Mouse (Mus musculus): ENCODE measurements around the gene Kcnn1. TPM values are rescaled to one million over a fixed set of nuclear protein-coding genes. Genes with fewer than 3 reads are reported as not detected.

Kcnn1 gene
- polyA plus RNA-seq, 1 experiment from 2014 or later, result 8.0 TPM

- POLR2A ChIA-PET, result interaction anchor here (0.7 to 1.9 kb wide), 3 partner anchors 13 to 17 kb away, joined by 3 to 9 read pairs (median 3); no protein-coding TSS in a partner anchor
Observed at GRCm38 (mm10) chr8:70893656-70894384, 30.8 kb upstream of the Kcnn1 start.

GRCm38 (mm10) chr8:70892896-70893655 is 30.0 kb upstream of the Kcnn1 start:
- no peak for TF ChIP-seq CTCF (IDR thresholded peaks at IDR 0.05)
- ChIA-PET POLR2A (interaction anchor here (1.7 kb wide), 1 partner anchor 13 kb away, joined by 5 read pairs; no protein-coding TSS in a partner anchor), CTCF (interaction anchor here (2.5 kb wide), 1 partner anchor 20 kb away, joined by 6 read pairs; the partner anchor contains the start of gene Ccdc124)
- no peak for DNase-seq (ENCODE audit: low read depth, low spot score)
- in situ Hi-C loops (cut with MboI; ENCODE audit: low pct_unique_long_range_greater_than_20kb), result loop anchor here (25.0 kb wide), 1 partner anchor 469 kb away; the partner anchor contains the start of genes Ocel1 and Use1
- no peak for ATAC-seq
- no peaks in the 10 kb centered on the region for H3K27me3 ChIP-seq

More at GRCm38 (mm10) chr8:70893656-70894384, 30.8 kb upstream of the Kcnn1 start:
- CTCF ChIA-PET, result interaction anchor here (1.1 to 2.5 kb wide), 3 partner anchors 11 to 21 kb away, joined by 3 to 6 read pairs (median 3); partner anchors contain the start of gene Ccdc124
- no peaks in the 10 kb centered on the region for H3K27me3 ChIP-seq
- ATAC-seq (no peak), DNase-seq (ENCODE audit: low read depth, low spot score) (no peak)
- in situ Hi-C loops (cut with MboI; ENCODE audit: low pct_unique_long_range_greater_than_20kb), result loop anchor here (25.0 kb wide), 1 partner anchor 468 kb away; the partner anchor contains the start of genes Ocel1 and Use1
- no peak for TF ChIP-seq CTCF (IDR thresholded peaks at IDR 0.05)

- no peak for TF ChIP-seq CTCF (IDR thresholded peaks at IDR 0.05)
- POLR2A ChIA-PET, result interaction anchor here (0.5 to 1.7 kb wide), 2 partner anchors 12 to 13 kb away, joined by 3 to 5 read pairs; no protein-coding TSS in a partner anchor
- H3K27me3 ChIP-seq, result no peaks in the 10 kb centered on the region
Observed at GRCm38 (mm10) chr8:70892022-70892895, 29.2 kb upstream of the Kcnn1 start, which contains the start of gene Slc5a5. Gene Slc5a5 (minus strand): TSS chr8:70892757.

GRCm38 (mm10) chr8:70891356-70891755 is 28.3 kb upstream of the Kcnn1 start:
- no peaks in the 10 kb centered on the region for H3K27me3 ChIP-seq
- no peak for DNase-seq (ENCODE audit: low read depth, low spot score)
- no peak for ATAC-seq
- ChIA-PET POLR2A (interaction anchor here (0.8 to 1.7 kb wide), 2 partner anchors 12 to 18 kb away, joined by 3 to 5 read pairs; no protein-coding TSS in a partner anchor), CTCF (interaction anchor here (1.4 to 1.5 kb wide), 3 partner anchors 10 to 47 kb away, joined by 3 to 4 read pairs (median 3); no protein-coding TSS in a partner anchor)
- in situ Hi-C loops (cut with MboI; ENCODE audit: low pct_unique_long_range_greater_than_20kb), result loop anchor here (25.0 kb wide), 1 partner anchor 471 kb away; the partner anchor contains the start of genes Ocel1 and Use1
- no peak for TF ChIP-seq CTCF (IDR thresholded peaks at IDR 0.05)

More at GRCm38 (mm10) chr8:70892022-70892895, 29.2 kb upstream of the Kcnn1 start, which contains the start of gene Slc5a5:
- in situ Hi-C loops (cut with MboI; ENCODE audit: low pct_unique_long_range_greater_than_20kb), result loop anchor here (25.0 kb wide), 1 partner anchor 470 kb away; the partner anchor contains the start of genes Ocel1 and Use1
- CTCF ChIA-PET, result interaction anchor here (1.4 to 1.5 kb wide), 2 partner anchors 10 to 16 kb away, joined by 3 to 4 read pairs; no protein-coding TSS in a partner anchor
- no peak for ATAC-seq
- DNase-seq (ENCODE audit: low read depth, low spot score), result no peak

GRCm38 (mm10) chr8:70890656-70891055 is 27.6 kb upstream of the Kcnn1 start:
- no peak for TF ChIP-seq CTCF (IDR thresholded peaks at IDR 0.05)
- H3K27me3 ChIP-seq, result no peaks in the 10 kb centered on the region
- DNase-seq (ENCODE audit: low read depth, low spot score), result no peak
- CTCF ChIA-PET, result interaction anchor here (1.4 kb wide), 2 partner anchors 9 to 46 kb away, joined by 3 read pairs; no protein-coding TSS in a partner anchor
- in situ Hi-C loops (cut with MboI; ENCODE audit: low pct_unique_long_range_greater_than_20kb), result loop anchor here (25.0 kb wide), 1 partner anchor 472 kb away; the partner anchor contains the start of genes Ocel1 and Use1
- ATAC-seq, result no peak
- POLR2A ChIA-PET, result no interaction called here

- POLR2A ChIA-PET, result no interaction called here
- DNase-seq (ENCODE audit: low read depth, low spot score), result no peak
Observed at GRCm38 (mm10) chr8:70887669-70888068, 24.6 kb upstream of the Kcnn1 start.

GRCm38 (mm10) chr8:70885612-70886011 is 22.6 kb upstream of the Kcnn1 start:
- H3K27me3 ChIP-seq, result no peaks in the 10 kb centered on the region
- ChIA-PET CTCF (no interaction called here), POLR2A (no interaction called here)
- ATAC-seq (no peak), DNase-seq (ENCODE audit: low read depth, low spot score) (no peak)
- in situ Hi-C loops (cut with MboI; ENCODE audit: low pct_unique_long_range_greater_than_20kb), result loop anchor here (25.0 kb wide), 1 partner anchor 477 kb away; the partner anchor contains the start of genes Ocel1 and Use1
- no peak for TF ChIP-seq CTCF (IDR thresholded peaks at IDR 0.05)

More at GRCm38 (mm10) chr8:70887669-70888068, 24.6 kb upstream of the Kcnn1 start:
- H3K27me3 ChIP-seq, result no peaks in the 10 kb centered on the region
- in situ Hi-C loops (cut with MboI; ENCODE audit: low pct_unique_long_range_greater_than_20kb), result loop anchor here (25.0 kb wide), 1 partner anchor 475 kb away; the partner anchor contains the start of genes Ocel1 and Use1
- CTCF ChIA-PET, result interaction anchor here (1.5 kb wide), 1 partner anchor 43 kb away, joined by 5 read pairs; no protein-coding TSS in a partner anchor
- no peak for ATAC-seq
- no peak for TF ChIP-seq CTCF (IDR thresholded peaks at IDR 0.05)

- no peak for DNase-seq (ENCODE audit: low read depth, low spot score)
- POLR2A ChIA-PET, result no interaction called here
- in situ Hi-C loops (cut with MboI; ENCODE audit: low pct_unique_long_range_greater_than_20kb), result loop anchor here (25.0 kb wide), 1 partner anchor 478 kb away; the partner anchor contains the start of genes Ocel1 and Use1
Observed at GRCm38 (mm10) chr8:70884683-70885082, 21.6 kb upstream of the Kcnn1 start.

GRCm38 (mm10) chr8:70884186-70884585 is 21.1 kb upstream of the Kcnn1 start:
- DNase-seq (ENCODE audit: low read depth, low spot score), result no peak
- ATAC-seq, result no peak
- no peaks in the 10 kb centered on the region for H3K27me3 ChIP-seq
- ChIA-PET POLR2A (no interaction called here), CTCF (no interaction called here)
- no peak for TF ChIP-seq CTCF (IDR thresholded peaks at IDR 0.05)
- in situ Hi-C loops (cut with MboI; ENCODE audit: low pct_unique_long_range_greater_than_20kb), result loop anchor here (25.0 kb wide), 1 partner anchor 478 kb away; the partner anchor contains the start of genes Ocel1 and Use1

More at GRCm38 (mm10) chr8:70884683-70885082, 21.6 kb upstream of the Kcnn1 start:
- CTCF ChIA-PET, result no interaction called here
- no peaks in the 10 kb centered on the region for H3K27me3 ChIP-seq
- no peak for ATAC-seq
- TF ChIP-seq CTCF (IDR thresholded peaks at IDR 0.05), result no peak
